Mouse (Mus musculus) spleen, postnatal 4 days (tissue): ENCODE measurements around the gene Slc31a1.

Experiments used
- DNase-seq, 2 experiments: peaks; one replicate each; pipeline ENCODE4 v3.0.0; 2022; ENCODE audit warnings: low spot score in 2 of 2

The Slc31a1 gene

DNA sequence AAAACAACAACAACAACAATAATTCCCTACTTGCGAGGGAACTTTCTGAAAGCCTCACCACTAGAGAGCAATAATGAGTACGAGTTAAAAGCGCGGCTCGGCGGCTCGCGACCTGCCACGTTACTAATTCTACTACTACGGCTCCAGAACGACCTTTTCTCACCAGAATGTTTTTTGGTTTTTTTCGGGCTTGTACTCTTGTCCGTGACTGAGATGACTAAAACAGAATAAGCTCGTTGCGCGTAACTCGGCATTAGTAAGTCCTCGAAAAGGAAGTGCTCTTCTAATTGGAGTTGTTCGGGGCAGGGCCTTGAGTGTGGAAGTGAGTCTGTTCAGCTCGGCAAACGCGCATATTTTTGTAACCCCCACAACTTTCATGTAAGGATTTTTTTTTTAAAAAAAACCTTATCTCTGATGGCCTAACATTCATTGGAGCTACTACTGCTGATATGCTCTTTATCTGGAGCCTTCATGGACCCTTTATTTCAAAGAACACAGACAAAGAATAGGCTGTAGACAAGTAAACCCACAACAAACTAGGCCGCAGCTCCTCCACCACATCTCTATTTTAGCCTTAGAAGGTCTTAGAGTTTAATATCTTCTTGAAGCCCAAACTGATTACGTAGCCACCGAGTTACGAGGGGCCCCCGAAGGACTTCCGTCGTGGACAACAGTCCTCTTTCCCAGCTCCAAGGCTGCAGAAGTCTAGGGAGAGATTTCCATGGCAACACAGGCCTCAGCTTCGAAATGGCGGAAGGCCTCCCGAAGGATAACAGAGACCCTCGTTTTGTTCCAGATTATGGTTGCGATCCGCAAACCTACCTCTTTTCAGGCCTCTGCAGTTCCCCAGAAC lies 47.4 kb downstream of the Slc31a1 start:
- DNase-seq, result peak; percentile 59 to 80

DNA sequence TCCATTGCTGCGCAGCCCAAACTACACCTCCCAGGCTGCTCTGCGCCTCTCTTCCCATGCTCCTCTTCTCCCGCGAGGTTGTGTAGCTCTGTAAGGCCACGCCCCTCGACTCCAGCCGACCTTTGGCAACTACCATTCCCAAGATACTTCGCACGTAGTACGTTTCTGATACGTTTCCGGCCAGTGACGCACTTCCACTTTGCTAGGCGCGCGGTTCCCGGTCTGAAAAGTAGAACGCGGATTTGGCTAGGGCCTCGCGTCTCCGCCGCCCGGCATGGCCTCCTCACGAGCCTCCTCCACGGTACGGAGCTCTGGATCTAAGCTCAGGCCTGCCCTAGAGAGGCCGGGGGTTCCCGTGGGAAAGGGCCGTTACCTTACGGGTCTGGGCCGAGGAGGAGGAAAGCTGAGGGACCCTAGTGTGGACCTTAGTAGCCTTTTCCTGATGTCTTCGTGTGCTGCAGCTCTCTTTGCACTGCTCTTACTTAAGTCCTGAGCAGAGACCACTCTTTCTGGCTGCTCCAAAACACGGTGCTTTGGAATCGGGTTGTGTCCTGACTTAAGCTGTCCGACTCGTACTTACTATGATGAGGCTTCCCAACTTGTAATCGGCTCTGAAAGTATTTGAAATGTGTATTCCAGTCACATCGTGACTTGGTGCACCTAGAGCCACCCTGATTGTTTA lies 48.2 kb downstream of the Slc31a1 start, which contains the start of the genes Cdc26 and Prpf4:
TSS of gene Cdc26 (minus strand) at position 42 of the 682 bp plus-strand sequence.
TSS of gene Prpf4 (plus strand) at position 197 of the 682 bp plus-strand sequence.
- DNase-seq, result peak; percentile 97

DNA sequence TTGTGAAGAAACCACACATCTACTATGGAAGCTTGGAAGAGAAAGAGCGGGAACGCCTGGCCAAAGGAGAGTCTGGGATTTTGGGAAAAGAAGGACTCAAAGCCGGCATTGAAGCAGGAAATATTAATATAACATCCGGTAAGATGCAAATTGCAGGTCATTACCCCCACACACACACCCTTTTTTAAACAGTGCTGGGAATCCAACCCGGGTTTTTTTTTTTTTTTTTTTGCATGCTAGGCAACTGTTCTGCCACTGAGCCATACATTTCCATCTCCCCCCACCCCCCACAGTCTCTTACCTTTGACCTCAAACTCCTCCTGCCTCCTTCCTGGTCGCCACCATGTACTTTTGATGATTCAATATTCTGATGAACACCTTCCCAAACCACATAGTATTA lies 49.1 kb downstream of the Slc31a1 start:
- DNase-seq, result no peak

DNA sequence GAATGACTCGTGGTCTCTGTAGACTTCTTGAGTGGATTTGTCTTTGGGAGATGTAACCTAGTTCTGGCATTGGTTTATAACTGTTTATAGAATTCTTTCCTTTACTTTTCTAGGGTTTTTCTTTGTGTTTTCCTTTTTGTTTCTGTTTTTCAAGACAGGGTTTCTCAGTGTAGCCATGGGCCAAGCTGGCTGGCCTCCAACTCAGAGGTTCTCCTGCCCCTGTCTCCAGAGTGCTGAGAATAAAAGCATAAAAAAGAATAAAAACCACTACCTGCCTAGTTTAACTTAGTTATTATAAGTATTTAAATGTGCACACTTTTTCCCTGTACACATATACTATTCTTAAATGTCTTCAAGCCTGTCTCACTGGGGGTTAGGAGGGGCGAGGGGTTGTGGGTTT lies 49.8 kb downstream of the Slc31a1 start:
- no peak for DNase-seq

DNA sequence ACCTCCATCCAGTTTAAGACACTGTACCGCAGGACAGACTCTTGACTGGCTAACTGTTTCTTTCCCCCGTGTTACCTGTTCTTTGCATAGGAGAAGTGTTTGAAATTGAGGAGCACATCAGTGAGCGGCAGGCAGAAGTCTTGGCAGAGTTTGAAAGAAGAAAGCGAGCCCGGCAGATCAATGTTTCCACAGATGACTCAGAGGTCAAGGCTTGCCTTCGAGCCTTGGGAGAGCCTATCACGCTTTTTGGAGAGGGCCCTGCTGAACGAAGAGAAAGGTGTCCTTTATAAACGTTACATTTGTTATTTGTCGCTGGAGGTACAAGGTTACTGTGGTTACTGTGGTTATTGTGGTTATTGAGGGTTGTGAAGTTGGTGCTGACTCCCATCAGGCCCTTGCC lies 51.1 kb downstream of the Slc31a1 start:
- no peak for DNase-seq

DNA sequence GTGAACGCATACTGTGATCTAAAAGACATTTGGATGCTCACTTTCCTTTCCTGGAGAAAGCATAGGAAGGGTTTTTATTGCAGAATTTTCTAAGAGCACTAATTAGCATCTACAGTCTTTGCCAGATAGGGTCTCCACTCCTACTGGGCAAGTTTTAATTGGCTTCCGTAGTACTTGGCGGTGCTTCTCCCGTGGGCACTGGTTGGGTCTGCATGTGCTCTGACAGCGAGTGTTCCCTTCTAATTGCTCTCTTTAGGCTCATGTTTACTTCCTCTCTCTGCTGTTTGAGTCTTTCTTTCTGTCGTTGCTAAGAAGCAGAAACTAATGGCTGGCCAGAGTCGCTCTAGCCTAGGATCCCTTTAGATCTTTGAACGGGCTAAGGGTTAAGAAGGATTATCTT lies 57.9 kb downstream of the Slc31a1 start:
- no peak for DNase-seq

DNA sequence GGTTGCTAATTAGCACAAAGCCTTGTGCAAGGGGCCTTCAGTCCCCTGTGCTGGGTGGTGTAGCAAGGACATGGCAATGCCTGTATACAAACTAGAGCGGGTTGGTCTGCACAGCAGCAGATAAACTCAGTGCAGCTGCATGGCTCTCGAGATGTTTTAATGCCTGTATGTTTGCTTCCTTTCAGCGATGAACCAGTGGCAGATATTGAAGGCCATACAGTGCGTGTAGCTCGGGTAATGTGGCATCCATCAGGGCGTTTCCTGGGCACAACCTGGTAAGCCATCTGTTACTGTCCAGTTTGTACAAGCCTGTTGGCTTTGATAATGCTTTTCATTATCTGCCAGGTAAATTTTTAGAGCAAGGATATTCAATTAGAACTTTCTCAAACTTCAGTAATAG lies 58.6 kb downstream of the Slc31a1 start:
- no peak for DNase-seq

DNA sequence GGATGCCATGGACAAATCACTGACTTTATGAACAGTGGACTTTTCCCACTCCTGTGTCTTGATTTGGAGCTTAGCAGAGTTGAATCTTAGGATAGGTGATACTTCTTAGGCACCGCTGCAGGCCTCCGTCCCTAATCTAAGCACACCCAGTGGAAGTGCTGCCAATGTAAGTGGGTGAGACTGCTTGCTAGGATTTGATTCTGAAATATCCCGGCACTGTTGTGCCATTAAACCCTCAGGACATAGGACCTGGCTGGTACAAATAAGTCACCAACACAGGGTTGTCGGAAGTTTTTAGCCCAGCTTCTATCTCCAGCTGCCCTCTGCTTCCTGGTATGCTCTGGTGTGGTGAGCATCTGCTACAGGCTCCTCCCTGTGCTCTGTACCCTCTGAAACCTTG lies 65.4 kb downstream of the Slc31a1 start:
- no peak for DNase-seq

DNA sequence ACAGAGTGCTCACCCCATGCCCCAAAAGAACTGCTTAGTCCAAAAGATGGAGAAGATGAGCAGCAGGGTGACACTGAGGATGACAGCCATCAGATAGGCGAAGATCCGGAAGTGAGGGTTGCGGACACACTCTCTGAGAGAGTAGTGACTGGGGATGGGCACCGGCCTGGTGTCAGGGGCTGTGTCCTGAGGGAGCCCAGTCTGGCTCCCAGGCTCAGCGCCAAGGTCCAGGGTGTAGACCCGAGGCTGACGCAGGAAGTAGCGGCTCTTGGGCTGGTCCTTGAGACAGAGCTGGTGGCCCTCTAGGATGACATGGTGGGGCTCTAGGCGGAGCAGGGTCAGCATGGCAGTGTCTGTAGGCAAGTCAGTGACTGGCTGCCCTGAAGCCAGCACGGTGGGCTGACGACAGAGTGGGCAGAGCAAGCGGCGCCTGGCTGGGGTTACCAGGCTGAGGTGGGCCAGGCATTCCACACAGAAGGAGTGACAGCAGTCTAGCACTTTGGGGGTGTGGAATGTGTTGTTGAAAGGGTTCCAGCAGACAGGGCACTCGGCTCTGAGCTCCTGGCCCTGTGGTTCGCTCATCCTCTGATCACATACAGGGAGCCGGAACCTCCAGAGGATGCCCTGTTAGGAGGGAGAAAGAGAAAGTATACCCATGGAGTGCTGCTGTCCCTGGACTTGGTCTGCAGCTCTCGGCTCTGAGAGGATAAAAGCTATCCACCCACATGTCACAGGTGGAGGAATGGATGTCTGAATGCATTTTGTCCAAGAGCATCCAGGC lies 67.6 kb downstream of the Slc31a1 start:
- no peak for DNase-seq

DNA sequence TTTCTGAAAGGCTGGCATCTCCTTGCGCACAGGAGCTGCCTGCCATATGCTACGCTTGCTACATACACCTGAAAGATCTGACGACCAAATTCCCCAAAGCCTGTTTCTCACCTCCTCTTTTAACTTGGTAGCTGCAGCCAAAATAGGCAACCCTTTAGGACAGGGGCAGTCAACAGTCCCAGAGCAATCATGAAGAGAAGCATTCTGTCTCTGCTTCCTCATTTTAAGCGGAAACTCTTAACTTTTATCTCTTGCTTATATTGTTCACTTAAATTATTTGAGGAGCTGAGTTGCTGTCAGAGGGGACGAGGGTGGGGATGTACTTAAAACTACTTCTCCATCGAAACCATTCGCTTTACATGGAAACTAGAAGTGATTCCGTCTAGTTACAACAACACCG lies 69.1 kb downstream of the Slc31a1 start:
- DNase-seq, result no peak

DNA sequence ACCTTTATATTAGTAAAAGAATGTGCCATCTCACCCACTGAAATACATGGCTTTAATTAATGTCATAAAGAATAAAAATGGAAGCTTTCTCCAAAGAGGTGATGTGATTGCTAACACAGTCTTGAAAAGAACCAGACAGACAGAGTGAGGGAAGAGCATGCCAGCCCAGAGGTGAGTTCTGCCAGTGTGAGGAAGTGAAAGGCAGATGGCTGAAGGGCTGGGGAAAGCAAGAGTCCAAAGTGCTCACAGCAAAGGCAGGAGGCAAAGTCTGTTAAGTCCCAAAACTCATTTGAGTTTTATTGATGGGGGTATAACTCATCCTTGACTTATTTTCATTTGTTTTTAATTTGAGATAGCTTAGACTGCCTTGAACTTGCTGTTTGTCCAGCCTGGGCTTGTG lies 70.2 kb downstream of the Slc31a1 start:
- no peak for DNase-seq

DNA sequence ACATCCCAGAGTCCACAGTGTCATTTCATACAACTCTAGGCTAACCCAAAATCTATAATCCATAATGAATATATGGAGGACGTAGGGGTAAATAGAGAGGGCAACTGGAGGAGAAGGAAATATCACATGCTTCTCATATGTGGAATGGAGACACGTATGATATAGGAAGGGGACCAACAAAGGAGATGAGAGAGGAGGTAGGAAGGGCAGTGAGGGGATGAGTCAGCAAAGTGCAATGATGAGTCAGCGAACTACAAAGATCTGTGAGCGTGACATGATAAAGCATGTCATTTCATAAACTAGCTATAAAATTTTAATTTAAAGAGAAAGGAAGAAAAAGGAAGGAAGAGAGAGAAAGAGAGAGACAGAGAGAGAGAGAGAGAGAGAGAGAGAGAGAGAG lies 71.0 kb downstream of the Slc31a1 start:
- peak in 1 of 2 experiments; percentile 32 for DNase-seq

DNA sequence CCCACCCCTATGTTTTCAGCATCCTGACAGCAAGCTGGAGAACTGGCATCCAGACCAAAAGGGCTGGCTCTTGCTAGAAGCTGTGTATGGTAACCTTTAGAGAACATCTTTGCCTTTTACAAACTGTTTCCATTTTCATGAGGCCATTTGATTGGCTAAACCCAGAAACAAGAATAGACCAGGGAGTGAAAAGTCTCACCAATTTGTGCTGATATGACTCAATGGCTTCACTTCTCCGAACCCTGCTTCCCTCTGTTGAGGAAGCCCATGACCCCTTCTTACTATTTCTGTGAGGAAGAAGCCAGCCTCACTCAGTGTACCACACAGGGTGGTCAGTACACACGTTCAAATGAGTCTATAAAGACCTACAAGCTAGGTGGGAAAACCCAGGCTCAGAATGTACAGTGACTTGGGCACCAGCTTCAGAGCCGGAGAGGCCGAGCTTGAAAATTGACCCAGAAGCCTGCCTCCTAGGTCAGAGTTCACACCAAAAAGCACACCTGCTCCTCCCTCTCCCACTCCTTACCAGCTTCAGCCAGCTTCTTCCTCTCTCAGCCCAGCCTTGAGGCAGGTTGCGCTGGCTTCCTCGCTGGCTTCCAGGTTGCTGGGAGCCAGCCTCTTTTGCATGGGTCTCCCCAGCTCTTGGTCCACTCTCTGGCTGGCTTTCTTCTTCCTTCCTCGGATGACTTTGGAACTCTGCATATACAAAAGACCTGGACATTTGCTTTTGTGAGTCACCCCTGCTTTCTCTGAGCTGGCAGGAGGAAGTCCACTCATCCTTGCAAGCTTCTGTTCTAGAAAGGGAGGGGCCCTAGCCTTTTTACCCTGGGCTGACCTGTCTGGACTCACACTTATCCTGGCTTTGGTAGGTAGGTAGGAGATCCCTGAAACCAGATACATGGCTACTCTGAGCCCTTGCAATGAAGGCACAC lies 73.7 kb downstream of the Slc31a1 start:
- DNase-seq, result no peak

DNA sequence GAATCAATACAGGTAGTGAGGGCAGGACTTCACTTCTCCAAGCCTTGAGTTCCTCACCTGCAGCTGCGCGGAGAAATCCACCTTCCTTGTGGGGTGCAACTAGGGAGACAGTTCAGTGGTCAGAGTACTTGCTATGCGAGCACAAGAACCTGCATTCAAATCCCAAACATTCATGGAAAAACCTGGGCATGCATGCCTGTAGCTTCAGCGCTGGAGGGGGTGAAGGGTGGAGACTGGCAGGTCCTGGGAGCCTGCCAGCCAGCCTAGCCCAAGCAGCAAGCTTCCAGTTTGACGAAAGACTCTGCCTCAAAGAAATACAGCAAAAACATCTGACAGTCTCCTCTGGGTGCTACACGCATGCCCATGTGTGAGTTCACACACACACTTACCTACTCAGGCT lies 74.6 kb downstream of the Slc31a1 start, which contains the start of gene Rnf183:
TSS of gene Rnf183 (minus strand) at position 172 of the 400 bp plus-strand sequence.
- DNase-seq, result no peak

DNA sequence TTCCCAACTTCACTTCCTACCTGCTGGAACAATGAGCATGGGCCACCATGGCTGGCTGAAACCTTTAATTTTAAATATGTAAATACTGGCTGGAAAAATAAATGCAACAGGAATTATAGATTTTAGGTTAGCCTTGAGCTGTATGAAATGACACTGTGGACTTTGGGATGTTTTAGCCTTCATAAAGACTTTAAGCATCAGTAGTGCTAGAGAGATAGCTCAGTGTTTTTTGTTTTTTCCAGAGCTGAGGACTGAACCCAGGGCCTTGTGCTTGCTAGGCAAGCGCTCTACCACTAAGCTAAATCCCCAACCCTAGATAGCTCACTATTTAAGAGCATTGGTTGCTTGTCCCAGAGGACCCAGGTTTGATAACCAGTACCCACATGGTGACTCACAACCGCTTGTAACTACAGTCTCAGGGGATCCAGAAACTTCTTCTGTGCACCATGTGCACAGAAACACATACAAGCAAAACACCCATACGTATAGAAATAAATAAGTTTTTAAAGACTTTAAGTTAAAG lies 76.8 kb downstream of the Slc31a1 start:
- no peak for DNase-seq

DNA sequence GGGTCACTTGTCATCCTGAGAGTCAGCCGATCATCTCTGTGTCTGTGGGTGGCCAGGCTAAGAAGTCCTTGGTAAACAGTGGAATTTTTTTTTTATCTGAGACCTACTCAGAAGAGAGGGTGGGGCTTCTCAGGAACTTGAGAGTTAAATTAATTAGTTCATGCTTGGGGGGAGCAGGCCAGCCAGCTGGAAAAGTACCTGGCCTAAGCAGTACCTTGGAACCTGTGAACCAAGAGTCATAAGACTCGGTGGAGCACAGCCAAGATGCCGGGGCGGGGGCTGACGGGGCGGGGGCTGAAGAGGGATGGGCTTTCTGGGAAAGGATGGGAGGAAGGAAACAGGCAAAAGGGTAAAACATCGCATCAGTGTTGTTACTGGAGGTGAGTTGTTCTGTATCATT lies 77.3 kb downstream of the Slc31a1 start:
- no peak for DNase-seq

DNA sequence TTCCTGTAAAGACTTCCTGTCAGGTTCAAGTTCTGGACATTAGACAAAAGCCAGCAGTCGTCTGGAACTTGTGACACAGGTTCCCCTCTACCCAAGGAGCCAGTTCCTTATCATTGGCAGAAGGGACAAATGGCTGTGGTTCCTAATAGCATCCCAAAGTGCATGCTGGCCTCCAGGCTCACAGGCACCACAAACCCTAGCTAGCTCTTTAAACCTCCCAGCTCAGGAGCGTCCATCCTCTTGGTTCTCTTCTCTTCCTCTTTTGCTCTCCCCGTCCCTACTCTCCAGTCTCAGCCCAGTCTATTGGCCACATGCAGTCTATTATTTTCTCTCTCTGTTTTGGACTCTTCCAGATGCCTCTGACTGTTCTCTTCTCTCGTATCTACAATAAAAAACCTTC lies 79.3 kb downstream of the Slc31a1 start:
- no peak for DNase-seq

DNA sequence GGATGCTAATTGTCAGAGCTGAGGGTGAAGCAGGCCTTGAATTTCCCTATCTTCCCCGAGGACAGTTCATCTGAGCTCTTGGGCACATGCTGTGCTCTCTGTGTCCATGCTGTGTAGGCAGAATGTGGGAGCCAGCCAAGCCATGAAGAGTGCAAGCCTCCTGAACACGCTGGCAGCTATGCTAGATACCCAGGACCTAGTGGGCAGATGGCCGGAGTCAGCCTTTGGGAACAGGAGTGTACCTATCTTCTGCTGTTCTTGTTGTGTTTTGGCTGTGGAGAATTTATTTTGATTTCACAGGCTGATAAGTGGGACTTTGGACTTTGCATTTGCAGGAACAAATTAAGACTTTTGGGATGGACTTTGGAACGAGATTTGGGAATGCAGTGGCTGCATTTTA lies 80.0 kb downstream of the Slc31a1 start:
- DNase-seq, result no peak

DNA sequence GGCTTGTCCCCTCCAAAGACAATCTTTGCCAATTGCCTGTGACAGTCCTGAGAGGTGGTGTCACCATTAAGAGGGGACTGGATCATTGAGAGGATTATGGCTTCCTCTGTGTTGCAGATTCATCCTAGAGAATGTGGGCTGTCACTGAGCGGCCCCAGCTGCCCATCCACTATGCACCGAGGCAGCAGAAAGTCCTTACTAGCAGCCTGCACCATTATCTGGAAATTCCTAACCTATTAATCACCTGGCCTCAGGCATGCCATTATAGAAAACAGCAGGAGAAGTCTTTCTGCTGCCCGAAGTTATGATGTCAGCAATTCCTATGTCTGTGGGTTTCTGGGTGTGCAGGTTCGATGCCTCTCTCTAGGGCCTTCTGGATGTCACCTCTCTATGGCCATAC lies 80.5 kb downstream of the Slc31a1 start:
- DNase-seq, result no peak
